Mouse (Mus musculus): ENCODE data around the gene Tmem265. TPM values are rescaled to one million over a fixed set of nuclear protein-coding genes. Genes with fewer than 3 reads are reported as not detected.
A peak's percentile ranks its signal among the peaks of the same experiment; 100 is the strongest.

Gene Tmem265
- total RNA-seq (2021) (not detected), polyA plus RNA-seq (2012; rRNA removed) (not detected in 2 replicates)
- long read RNA-seq = 0 reads

DNA sequence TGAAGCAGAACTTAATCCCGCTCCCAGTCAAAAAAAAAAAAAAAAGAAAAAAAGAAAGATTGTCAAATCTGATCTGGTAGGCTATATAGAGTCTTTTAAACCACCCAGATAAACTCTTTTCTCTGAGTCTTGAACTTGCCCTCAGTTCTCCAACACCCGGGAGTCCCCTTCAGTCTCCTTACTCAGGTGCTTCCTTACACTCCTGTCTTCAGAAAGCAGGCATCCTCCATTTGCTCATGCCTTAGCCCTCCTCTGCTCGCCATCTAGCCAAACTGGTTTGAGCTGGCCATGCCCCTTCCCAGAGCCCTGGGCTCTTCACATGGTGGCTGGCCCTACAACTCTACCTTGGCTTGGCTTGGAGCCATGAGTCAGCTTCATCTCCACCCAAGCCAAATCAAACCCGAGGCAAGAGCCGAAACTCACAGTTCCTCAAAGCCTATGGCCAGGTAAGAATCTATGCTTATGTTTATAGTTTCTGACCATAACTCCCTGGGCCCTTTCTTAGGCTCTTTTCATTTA, at the start of gene Tmem265:
Gene Tmem265 (plus strand): TSS at position 51 of the 519 bp plus-strand sequence.
- H3K27me3 ChIP-seq (ENCODE audit: control insufficient read depth, insufficient read depth, low read length) = no peaks in the 10 kb centered on the region
- no peaks in the 10 kb centered on the region for H3K79me2 ChIP-seq (replicated peaks; ENCODE audit: control insufficient read depth, insufficient read depth, low read length)
- WGBS = 92% methylated on average over 5 of the region's 5 CpGs
- TF ChIP-seq POLR2A (IDR thresholded peaks at IDR 0.05; ENCODE audit: insufficient read depth, low read depth, low read length) (no peak), CTCF (IDR thresholded peaks at IDR 0.05) (no peak), EP300 (IDR thresholded peaks at IDR 0.05; ENCODE audit: insufficient read depth, low read depth, low read length) (no peak)
- H3K9ac ChIP-seq (ENCODE audit: low read depth, low read length) = no peak within 1 kb of the TSS
- H3K27ac ChIP-seq = no peak within 1 kb of the TSS
- H3K4me3 ChIP-seq = no peak within 1 kb of the TSS
- intact Hi-C loops (cut with DNase I) = no loop called here
- no peak for DNase-seq
- H3K4me1 ChIP-seq (ENCODE audit: control insufficient read depth, insufficient read depth, low read length) = peaks cover 2% of the 10 kb centered on the region
- peaks cover 2% of the 10 kb centered on the region; the same call in 1 of the 2 replicates for H3K36me3 ChIP-seq (ENCODE audit: control insufficient read depth, insufficient read depth, low read length)

DNA sequence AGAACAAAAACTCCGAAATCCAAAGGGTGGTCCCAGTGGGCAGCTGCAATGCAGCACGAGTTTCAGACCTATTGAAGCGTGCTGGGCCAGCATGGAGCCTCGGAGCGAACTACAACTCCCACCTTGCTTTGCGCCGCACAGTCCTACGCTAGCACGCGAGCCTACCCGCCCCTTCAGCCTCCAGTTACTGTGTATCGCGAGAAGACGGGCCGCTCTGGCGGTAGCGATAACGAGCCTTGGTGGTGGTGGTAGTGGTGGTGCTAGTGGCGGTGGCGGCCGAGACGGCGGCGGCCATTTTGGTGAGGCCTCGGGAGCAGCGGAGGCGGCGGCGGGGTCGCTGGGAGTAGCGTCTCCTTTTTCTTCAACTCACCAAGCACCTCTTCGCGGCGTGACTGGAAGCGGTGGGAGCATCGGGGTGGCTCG, 49.4 kb upstream of the Tmem265 start, which contains the start of gene Srcap:
Gene Srcap (plus strand): TSS at position 176 of the 423 bp plus-strand sequence.
- TF ChIP-seq CTCF (IDR thresholded peaks at IDR 0.05) (no peak), POLR2A (IDR thresholded peaks at IDR 0.05; ENCODE audit: insufficient read depth, low read depth, low read length) (peak; percentile 89), EP300 (IDR thresholded peaks at IDR 0.05; ENCODE audit: insufficient read depth, low read depth, low read length) (peak; percentile 79; the same call in 1 of the 2 replicates)
- peak within 1 kb of the TSS; percentile 93 for H3K4me3 ChIP-seq
- intact Hi-C loops (cut with DNase I) = loop anchor here (2.0 to 10.0 kb wide), 5 partner anchors 31 to 260 kb away; partner anchors contain the start of genes Ccdc189, Orai3 and Rnf40
- H3K27ac ChIP-seq = peak within 1 kb of the TSS; percentile 98
- 0 out of 2 replicates have a peak, but pooled peaks cover 1% of the 10 kb centered on the region for H3K79me2 ChIP-seq (replicated peaks; ENCODE audit: control insufficient read depth, insufficient read depth, low read length)
- peaks cover 19% of the 10 kb centered on the region for H3K36me3 ChIP-seq (ENCODE audit: control insufficient read depth, insufficient read depth, low read length)
- no peaks in the 10 kb centered on the region for H3K27me3 ChIP-seq (ENCODE audit: control insufficient read depth, insufficient read depth, low read length)
- peaks cover 6% of the 10 kb centered on the region for H3K4me1 ChIP-seq (ENCODE audit: control insufficient read depth, insufficient read depth, low read length)
- DNase-seq = peak; percentile 93 to 97
- peak within 1 kb of the TSS; percentile 96 for H3K9ac ChIP-seq (ENCODE audit: low read depth, low read length)
- WGBS = under 1% methylated on average over 37 of the region's 37 CpGs

DNA sequence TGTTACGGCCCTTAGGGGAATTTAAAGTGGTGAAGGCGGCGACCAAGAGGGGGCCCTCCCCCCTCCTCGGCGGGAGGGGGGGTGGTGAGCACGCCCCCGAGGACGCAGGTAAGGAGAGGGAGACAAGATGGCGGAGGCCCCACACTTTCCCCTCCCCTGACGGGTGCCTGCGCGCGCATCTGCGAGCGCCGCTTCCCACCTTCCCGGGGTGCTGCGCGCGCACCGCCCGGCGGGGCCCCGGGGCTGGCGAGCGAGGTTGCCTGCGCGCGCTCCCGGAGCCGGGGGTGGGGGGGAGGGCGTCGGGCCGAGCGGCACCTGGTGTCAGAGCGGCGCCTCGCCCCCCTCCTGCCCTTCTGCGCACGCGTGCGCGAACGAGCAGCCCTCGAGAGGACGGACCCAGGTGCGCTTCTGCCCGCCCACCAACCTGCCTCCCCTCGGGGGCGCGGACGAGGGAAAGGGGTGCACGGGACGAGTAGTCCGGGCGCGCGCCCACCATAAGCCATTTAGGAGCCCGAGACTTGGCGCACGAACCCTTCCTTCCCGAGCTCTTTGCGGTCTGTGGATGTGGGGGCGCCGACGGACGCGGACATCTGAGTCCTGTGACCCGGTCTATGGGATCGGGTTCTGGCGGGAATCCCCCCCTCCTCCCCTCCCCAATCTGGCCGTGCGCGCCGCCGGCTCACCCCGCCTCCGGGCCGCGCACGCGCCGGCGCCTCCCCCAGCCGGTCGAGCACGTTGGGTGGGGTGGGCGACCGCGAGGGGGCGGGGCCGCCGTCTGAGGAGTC, 48.8 kb upstream of the Tmem265 start:
- WGBS = under 1% methylated on average over 85 of the region's 93 CpGs
- Histone ChIP-seq H3K4me3 (peak overlapping the region; percentile 93), H3K27ac (peak overlapping the region; percentile 98), H3K36me3 (ENCODE audit: control insufficient read depth, insufficient read depth, low read length) (peaks cover 22% of the 10 kb centered on the region), H3K4me1 (ENCODE audit: control insufficient read depth, insufficient read depth, low read length) (peaks cover 6% of the 10 kb centered on the region), H3K27me3 (ENCODE audit: control insufficient read depth, insufficient read depth, low read length) (no peaks in the 10 kb centered on the region), H3K79me2 (replicated peaks; ENCODE audit: control insufficient read depth, insufficient read depth, low read length) (peaks cover 1% of the 10 kb centered on the region; the same call in 1 of the 2 replicates), H3K9ac (ENCODE audit: low read depth, low read length) (peak overlapping the region; percentile 96)
- TF ChIP-seq CTCF (IDR thresholded peaks at IDR 0.05) (no peak), POLR2A (IDR thresholded peaks at IDR 0.05; ENCODE audit: insufficient read depth, low read depth, low read length) (peak; percentile 36; the same call in 1 of the 2 replicates)
- DNase-seq = peak; percentile 84 to 94
- intact Hi-C loops (cut with DNase I) = loop anchor here (5.0 to 10.0 kb wide), 4 partner anchors 75 to 260 kb away; partner anchors contain the start of genes Ccdc189, Orai3 and Rnf40

DNA sequence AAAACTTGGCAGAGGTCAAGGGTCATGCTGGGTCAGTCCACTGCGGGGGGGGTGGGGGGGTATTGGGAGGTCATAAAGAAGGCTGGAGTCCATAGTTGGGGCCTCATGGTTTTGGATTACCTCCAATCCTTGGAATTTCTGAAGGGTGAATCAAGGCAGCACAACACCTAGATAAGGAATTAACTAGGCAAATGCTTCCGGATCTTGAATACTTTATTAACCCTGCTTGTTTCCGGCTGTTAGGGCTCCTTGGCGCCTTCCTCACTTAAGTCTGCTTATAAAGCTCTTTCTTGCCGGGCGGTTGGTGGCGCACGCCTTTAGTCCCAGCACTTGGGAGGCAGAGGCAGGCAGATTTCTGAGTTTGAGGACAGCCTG, 48.2 kb upstream of the Tmem265 start:
- H3K4me3 ChIP-seq = peak overlapping the region; percentile 93
- 16% methylated on average over 8 of the region's 8 CpGs for WGBS
- peaks cover 1% of the 10 kb centered on the region; the same call in 1 of the 2 replicates for H3K79me2 ChIP-seq (replicated peaks; ENCODE audit: control insufficient read depth, insufficient read depth, low read length)
- H3K27me3 ChIP-seq (ENCODE audit: control insufficient read depth, insufficient read depth, low read length) = no peaks in the 10 kb centered on the region
- TF ChIP-seq POLR2A (IDR thresholded peaks at IDR 0.05; ENCODE audit: insufficient read depth, low read depth, low read length) (no peak), EP300 (IDR thresholded peaks at IDR 0.05; ENCODE audit: insufficient read depth, low read depth, low read length) (no peak), CTCF (IDR thresholded peaks at IDR 0.05) (no peak)
- H3K4me1 ChIP-seq (ENCODE audit: control insufficient read depth, insufficient read depth, low read length) = peaks cover 6% of the 10 kb centered on the region
- intact Hi-C loops (cut with DNase I) = loop anchor here (5.0 to 10.0 kb wide), 4 partner anchors 74 to 261 kb away; partner anchors contain the start of genes Ccdc189, Orai3 and Rnf40
- peak overlapping the region; percentile 96; the same call in 1 of the 2 replicates for H3K9ac ChIP-seq (ENCODE audit: low read depth, low read length)
- peaks cover 25% of the 10 kb centered on the region for H3K36me3 ChIP-seq (ENCODE audit: control insufficient read depth, insufficient read depth, low read length)
- H3K27ac ChIP-seq = peak overlapping the region; percentile 98
- peak in 1 of 2 experiments; percentile 42 for DNase-seq

DNA sequence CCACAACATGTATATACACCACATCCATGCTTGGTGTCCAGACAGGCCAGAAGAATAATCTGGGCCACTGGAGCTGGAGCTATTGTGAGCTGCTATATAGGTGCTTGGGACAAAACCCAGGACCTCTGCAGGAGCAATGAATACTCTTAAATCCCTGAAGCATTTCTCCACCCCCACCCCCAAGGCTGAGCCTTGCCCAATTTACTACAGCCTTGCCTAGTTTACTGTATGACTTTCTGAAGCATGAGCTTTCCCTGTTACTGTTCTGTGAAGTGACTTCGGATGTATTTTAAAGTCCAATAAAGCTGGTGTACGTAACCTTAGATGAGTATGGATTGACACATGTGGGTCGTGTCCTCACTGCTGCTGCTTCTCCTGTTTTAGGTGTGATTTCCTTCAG, 47.4 kb upstream of the Tmem265 start:
- H3K27me3 ChIP-seq (ENCODE audit: control insufficient read depth, insufficient read depth, low read length) = no peaks in the 10 kb centered on the region
- H3K4me3 ChIP-seq = no peak overlapping the region
- H3K79me2 ChIP-seq (replicated peaks; ENCODE audit: control insufficient read depth, insufficient read depth, low read length) = peaks cover 1% of the 10 kb centered on the region; the same call in 1 of the 2 replicates
- 51% methylated on average over 3 of the region's 3 CpGs for WGBS
- no peak for TF ChIP-seq POLR2A (IDR thresholded peaks at IDR 0.05; ENCODE audit: insufficient read depth, low read depth, low read length)
- TF ChIP-seq CTCF (IDR thresholded peaks at IDR 0.05) = no peak
- no peak for TF ChIP-seq EP300 (IDR thresholded peaks at IDR 0.05; ENCODE audit: insufficient read depth, low read depth, low read length)
- H3K9ac ChIP-seq (ENCODE audit: low read depth, low read length) = peak overlapping the region; percentile 29; the same call in 1 of the 2 replicates
- no peak for DNase-seq
- peak overlapping the region; percentile 98 for H3K27ac ChIP-seq
- H3K36me3 ChIP-seq (ENCODE audit: control insufficient read depth, insufficient read depth, low read length) = peaks cover 25% of the 10 kb centered on the region
- intact Hi-C loops (cut with DNase I) = loop anchor here (5.0 to 10.0 kb wide), 4 partner anchors 74 to 261 kb away; partner anchors contain the start of genes Ccdc189, Orai3 and Rnf40
- peaks cover 6% of the 10 kb centered on the region for H3K4me1 ChIP-seq (ENCODE audit: control insufficient read depth, insufficient read depth, low read length)

All from heart, adult 2 months (tissue).